Mouse (Mus musculus): ENCODE measurements around the gene Atg4a. TPM values are rescaled to one million over a fixed set of nuclear protein-coding genes. Genes with fewer than 3 reads are reported as not detected.
A peak's percentile ranks its signal among the peaks of the same experiment; 100 is the strongest.

Atg4a gene
- polyA plus RNA-seq, 1 experiment from 2014 or later = 28.3 TPM

DNA sequence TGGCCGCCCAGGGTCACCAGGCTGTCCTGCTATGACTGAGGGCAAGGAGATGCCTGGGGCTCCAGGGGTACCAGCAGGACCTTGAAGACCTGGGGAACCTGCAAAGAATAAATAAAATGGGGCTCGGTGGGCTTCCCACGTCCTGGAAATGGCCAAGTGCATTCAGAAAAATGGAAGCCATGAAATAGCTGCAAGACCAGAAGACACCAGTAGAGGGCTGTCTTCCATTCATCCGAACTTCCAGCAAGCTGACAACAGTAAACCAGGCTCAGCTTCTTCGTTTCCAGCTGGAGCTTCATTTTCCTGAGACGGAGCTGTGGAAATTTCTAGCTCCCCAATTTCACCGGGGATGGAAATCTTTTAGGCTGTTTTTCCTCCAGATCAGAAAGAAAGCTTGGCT, 218.6 kb downstream of the Atg4a start:
- no peak overlapping the region for H3K4me3 ChIP-seq (ENCODE audit: low read depth, low read length)
- WGBS = 41% methylated on average over 7 of the region's 7 CpGs
- H3K9ac ChIP-seq (replicated peaks; ENCODE audit: low read depth) = no peak overlapping the region
- peak; percentile 15 for DNase-seq (ENCODE audit: low spot score)
- no peaks in the 10 kb centered on the region for H3K9me3 ChIP-seq (ENCODE audit: low read length)
- no peak overlapping the region for H3K4me2 ChIP-seq (replicated peaks; ENCODE audit: low read depth, low read length)
- no peaks in the 10 kb centered on the region for H3K4me1 ChIP-seq (ENCODE audit: insufficient read depth, low read depth, low read length)
- TF ChIP-seq EP300 (IDR thresholded peaks at IDR 0.05) (no peak), CTCF (IDR thresholded peaks at IDR 0.05) (peak; percentile 65)
- H3K27me3 ChIP-seq (replicated peaks; ENCODE audit: insufficient read depth, low read length) = no peaks in the 10 kb centered on the region
- no peak for ATAC-seq
- H3K36me3 ChIP-seq (ENCODE audit: insufficient read depth, low read length) = no peaks in the 10 kb centered on the region
- H3K27ac ChIP-seq (ENCODE audit: low read length) = no peak overlapping the region

DNA sequence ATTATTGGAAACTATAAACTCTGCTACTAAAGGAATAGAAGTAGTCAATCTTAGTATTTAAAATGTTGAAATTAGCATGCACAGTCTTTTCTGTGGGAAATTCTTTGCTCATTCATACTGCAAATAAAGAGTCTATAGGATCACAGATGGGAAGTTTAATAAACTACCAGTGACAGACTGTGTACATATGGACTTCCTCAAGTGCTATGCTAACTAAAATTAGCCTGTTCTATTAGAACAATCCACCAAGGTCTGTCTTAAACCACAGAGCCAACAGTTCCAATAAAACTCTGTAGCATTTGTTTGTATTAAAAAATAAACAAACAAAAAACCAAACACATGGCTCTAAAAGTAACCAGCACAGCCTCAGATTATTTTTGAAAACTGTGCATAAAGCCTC, 238.3 kb downstream of the Atg4a start:
- H3K27me3 ChIP-seq (replicated peaks; ENCODE audit: insufficient read depth, low read length) = no peaks in the 10 kb centered on the region
- no peak overlapping the region for H3K4me3 ChIP-seq (ENCODE audit: low read depth, low read length)
- no peak for ATAC-seq

DNA sequence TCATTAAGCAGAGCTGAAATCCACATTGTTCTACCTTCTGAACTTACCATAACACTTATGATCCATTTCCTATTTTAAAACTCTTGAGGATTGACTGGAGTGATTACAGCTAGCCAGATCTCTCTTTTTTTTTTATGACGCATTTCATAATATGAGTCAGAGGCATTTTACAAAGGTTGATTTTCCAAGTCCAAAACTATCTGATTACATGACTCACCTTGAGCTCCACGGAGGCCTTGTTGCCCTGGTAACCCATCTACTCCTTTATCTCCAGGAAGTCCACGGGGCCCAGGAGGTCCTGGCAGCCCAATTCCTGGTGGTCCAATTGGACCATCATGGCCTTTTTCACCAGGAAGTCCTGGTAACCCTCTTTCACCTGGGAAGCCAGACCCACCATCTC, 242.3 kb downstream of the Atg4a start:
- H3K4me1 ChIP-seq (ENCODE audit: insufficient read depth, low read depth, low read length) = no peaks in the 10 kb centered on the region
- ATAC-seq = no peak
- H3K9ac ChIP-seq (replicated peaks; ENCODE audit: low read depth) = no peak overlapping the region
- no peak overlapping the region for H3K4me2 ChIP-seq (replicated peaks; ENCODE audit: low read depth, low read length)
- H3K4me3 ChIP-seq (ENCODE audit: low read depth, low read length) = no peak overlapping the region
- no peaks in the 10 kb centered on the region for H3K27me3 ChIP-seq (replicated peaks; ENCODE audit: insufficient read depth, low read length)
- TF ChIP-seq EP300 (IDR thresholded peaks at IDR 0.05) (no peak), CTCF (IDR thresholded peaks at IDR 0.05) (no peak)
- no peak overlapping the region for H3K27ac ChIP-seq (ENCODE audit: low read length)
- no peaks in the 10 kb centered on the region for H3K36me3 ChIP-seq (ENCODE audit: insufficient read depth, low read length)
- WGBS = 69% methylated on average over 3 of the region's 3 CpGs
- no peaks in the 10 kb centered on the region for H3K9me3 ChIP-seq (ENCODE audit: low read length)
- no peak for DNase-seq (ENCODE audit: low spot score)

More for the DNA sequence above, 238.3 kb downstream of the Atg4a start:
- no peak overlapping the region for H3K9ac ChIP-seq (replicated peaks; ENCODE audit: low read depth)
- no peaks in the 10 kb centered on the region for H3K36me3 ChIP-seq (ENCODE audit: insufficient read depth, low read length)
- no peak for TF ChIP-seq CTCF (IDR thresholded peaks at IDR 0.05)
- TF ChIP-seq EP300 (IDR thresholded peaks at IDR 0.05) = no peak
- DNase-seq (ENCODE audit: low spot score) = no peak
- H3K4me2 ChIP-seq (replicated peaks; ENCODE audit: low read depth, low read length) = no peak overlapping the region
- H3K9me3 ChIP-seq (ENCODE audit: low read length) = no peaks in the 10 kb centered on the region
- no peaks in the 10 kb centered on the region for H3K4me1 ChIP-seq (ENCODE audit: insufficient read depth, low read depth, low read length)
- no peak overlapping the region for H3K27ac ChIP-seq (ENCODE audit: low read length)

DNA sequence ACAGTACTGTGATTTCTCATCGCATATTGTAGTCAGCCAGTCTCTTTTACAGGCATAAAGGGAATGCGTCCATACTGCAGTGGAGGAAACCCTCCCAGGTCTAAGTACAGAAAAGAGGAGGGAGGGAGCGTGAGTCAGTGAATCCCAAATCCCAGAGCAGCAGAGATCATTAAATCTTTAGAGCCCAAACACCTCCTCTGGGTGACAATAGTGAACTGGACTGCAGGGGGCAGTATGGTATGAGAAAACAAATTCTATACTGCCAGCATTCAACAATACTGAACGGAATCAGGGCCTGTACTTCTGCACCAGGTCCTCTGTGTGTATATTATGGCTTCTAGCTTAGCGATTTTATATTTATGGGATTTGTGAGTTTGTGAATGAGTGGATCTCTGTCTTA, 256.1 kb downstream of the Atg4a start:
- Histone ChIP-seq H3K27ac (ENCODE audit: low read length) (no peak overlapping the region), H3K4me2 (replicated peaks; ENCODE audit: low read depth, low read length) (no peak overlapping the region), H3K4me1 (ENCODE audit: insufficient read depth, low read depth, low read length) (no peaks in the 10 kb centered on the region), H3K9ac (replicated peaks; ENCODE audit: low read depth) (no peak overlapping the region), H3K36me3 (ENCODE audit: insufficient read depth, low read length) (no peaks in the 10 kb centered on the region), H3K27me3 (replicated peaks; ENCODE audit: insufficient read depth, low read length) (no peaks in the 10 kb centered on the region), H3K4me3 (ENCODE audit: low read depth, low read length) (no peak overlapping the region), H3K9me3 (ENCODE audit: low read length) (no peaks in the 10 kb centered on the region)
- DNase-seq (ENCODE audit: low spot score) = peak; percentile 26
- no peak for ATAC-seq
- TF ChIP-seq EP300 (IDR thresholded peaks at IDR 0.05) = no peak
- TF ChIP-seq CTCF (IDR thresholded peaks at IDR 0.05) = peak; percentile 59
- WGBS = 48% methylated on average over 5 of the region's 5 CpGs

Other genes with a start within 250 kb of the Atg4a start
- not detected in 2 replicates for gene Tex13b, start 143.5 kb upstream of the Atg4a start, polyA plus RNA-seq (2015; fragmentation: Nextera tagmentation; extraction: Ambion mirVana)
- gene Vsig1, start 49.3 kb upstream of the Atg4a start, polyA plus RNA-seq (2015; fragmentation: Nextera tagmentation; extraction: Ambion mirVana) = 0.29 and 0.49 TPM in 2 replicates
- gene Psmd10, start 179 bp upstream of the Atg4a start, polyA plus RNA-seq (2015; fragmentation: Nextera tagmentation; extraction: Ambion mirVana) = 37.1 and 40.5 TPM in 2 replicates

Data from lung, postnatal 0 days (tissue).